Mouse (Mus musculus) splenic B cell, adult 2 months (primary cell): ENCODE results near the gene Ttc4.

Source experiments
- DNase-seq: peaks from one replicate; pipeline ENCODE4 v3.0.0-alpha.2; 2011; ENCODE audit warnings: low read depth, low spot score
- H3K27me3 ChIP-seq: 2 replicates; pipeline ENCODE4 v1.6.1; 2012; ENCODE audit warnings: mild to moderate bottlenecking, low read length, moderate library complexity, mixed read lengths; ENCODE audit not compliant: control insufficient read depth, poor library complexity, insufficient read depth, severe bottlenecking
- H3K36me3 ChIP-seq: 2 replicates; pipeline ENCODE4 v1.6.1; 2012; ENCODE audit warnings: mild to moderate bottlenecking, low read length, moderate library complexity, mixed read lengths; ENCODE audit not compliant: control insufficient read depth, poor library complexity, insufficient read depth, severe bottlenecking

The Ttc4 gene

GRCm38 (mm10) chr4:106632313-106632712 is 46.4 kb downstream of the Ttc4 start:
- DNase-seq, result no peak
- Histone ChIP-seq H3K27me3 (no peaks in the 10 kb centered on the region), H3K36me3 (no peaks in the 10 kb centered on the region)

- Histone ChIP-seq H3K27me3 (no peaks in the 10 kb centered on the region), H3K36me3 (no peaks in the 10 kb centered on the region)
- DNase-seq, result peak; percentile 72
Measured at GRCm38 (mm10) chr4:106630333-106631220, 48.2 kb downstream of the Ttc4 start.

- no peak for DNase-seq
- no peaks in the 10 kb centered on the region for H3K27me3 ChIP-seq
- H3K36me3 ChIP-seq, result no peaks in the 10 kb centered on the region
Measured at GRCm38 (mm10) chr4:106629374-106629773, 49.4 kb downstream of the Ttc4 start.

- no peaks in the 10 kb centered on the region for H3K27me3 ChIP-seq
- DNase-seq, result no peak
- no peaks in the 10 kb centered on the region for H3K36me3 ChIP-seq
Measured at GRCm38 (mm10) chr4:106628650-106629360, 49.9 kb downstream of the Ttc4 start.

- Histone ChIP-seq H3K36me3 (no peaks in the 10 kb centered on the region), H3K27me3 (no peaks in the 10 kb centered on the region)
- DNase-seq, result no peak
Measured at GRCm38 (mm10) chr4:106627809-106628208, 50.9 kb downstream of the Ttc4 start.

- Histone ChIP-seq H3K36me3 (no peaks in the 10 kb centered on the region), H3K27me3 (no peaks in the 10 kb centered on the region)
- no peak for DNase-seq
Measured at GRCm38 (mm10) chr4:106624271-106624670, 54.5 kb downstream of the Ttc4 start.

GRCm38 (mm10) chr4:106622712-106623111 is 56.0 kb downstream of the Ttc4 start:
- Histone ChIP-seq H3K27me3 (no peaks in the 10 kb centered on the region), H3K36me3 (no peaks in the 10 kb centered on the region)
- DNase-seq, result no peak

GRCm38 (mm10) chr4:106622030-106622493 is 56.7 kb downstream of the Ttc4 start, which contains the start of gene Ttc22:
Gene Ttc22, plus strand, starts transcription at chr4:106622432.
- H3K27me3 ChIP-seq, result no peaks in the 10 kb centered on the region; the same call in 1 of the 2 replicates
- no peak for DNase-seq
- no peaks in the 10 kb centered on the region for H3K36me3 ChIP-seq

GRCm38 (mm10) chr4:106621428-106621827 is 57.3 kb downstream of the Ttc4 start:
- no peaks in the 10 kb centered on the region for H3K36me3 ChIP-seq
- no peak for DNase-seq
- no peaks in the 10 kb centered on the region; the same call in 1 of the 2 replicates for H3K27me3 ChIP-seq

- DNase-seq, result no peak
- no peaks in the 10 kb centered on the region for H3K36me3 ChIP-seq
- no peaks in the 10 kb centered on the region; the same call in 1 of the 2 replicates for H3K27me3 ChIP-seq
Measured at GRCm38 (mm10) chr4:106618898-106619297, 59.8 kb downstream of the Ttc4 start.

GRCm38 (mm10) chr4:106617056-106617455 is 61.7 kb downstream of the Ttc4 start, which contains the start of gene Lexm:
Gene Lexm, minus strand, starts transcription at chr4:106617241.
- no peak for DNase-seq
- H3K36me3 ChIP-seq, result no peaks in the 10 kb centered on the region
- no peaks in the 10 kb centered on the region; the same call in 1 of the 2 replicates for H3K27me3 ChIP-seq

GRCm38 (mm10) chr4:106615637-106616036 is 63.1 kb downstream of the Ttc4 start:
- no peaks in the 10 kb centered on the region for H3K36me3 ChIP-seq
- DNase-seq, result no peak
- H3K27me3 ChIP-seq, result no peaks in the 10 kb centered on the region; the same call in 1 of the 2 replicates

GRCm38 (mm10) chr4:106614881-106615280 is 63.9 kb downstream of the Ttc4 start:
- Histone ChIP-seq H3K27me3 (no peaks in the 10 kb centered on the region; the same call in 1 of the 2 replicates), H3K36me3 (no peaks in the 10 kb centered on the region)
- DNase-seq, result no peak

GRCm38 (mm10) chr4:106614180-106614797 is 64.5 kb downstream of the Ttc4 start:
- DNase-seq, result peak; percentile 65
- H3K27me3 ChIP-seq, result no peaks in the 10 kb centered on the region; the same call in 1 of the 2 replicates
- H3K36me3 ChIP-seq, result no peaks in the 10 kb centered on the region
